Mouse (Mus musculus) embryonic fibroblast, embryonic 13.5 days (primary cell): ENCODE results near the gene Gm28230.

Source experiments
- CTCF ChIP-seq: IDR thresholded peaks from 2 replicates; pipeline ENCODE4 v1.5.1; 2011; ENCODE audit warnings: mild to moderate bottlenecking, control low read depth, low read length, moderate library complexity, borderline replicate concordance; ENCODE audit not compliant: insufficient read depth
- POLR2A ChIP-seq: IDR thresholded peaks from 2 replicates; pipeline ENCODE4 v1.6.1; 2011; ENCODE audit warnings: low read depth, mild to moderate bottlenecking, control low read depth, low read length, moderate library complexity

DNA sequence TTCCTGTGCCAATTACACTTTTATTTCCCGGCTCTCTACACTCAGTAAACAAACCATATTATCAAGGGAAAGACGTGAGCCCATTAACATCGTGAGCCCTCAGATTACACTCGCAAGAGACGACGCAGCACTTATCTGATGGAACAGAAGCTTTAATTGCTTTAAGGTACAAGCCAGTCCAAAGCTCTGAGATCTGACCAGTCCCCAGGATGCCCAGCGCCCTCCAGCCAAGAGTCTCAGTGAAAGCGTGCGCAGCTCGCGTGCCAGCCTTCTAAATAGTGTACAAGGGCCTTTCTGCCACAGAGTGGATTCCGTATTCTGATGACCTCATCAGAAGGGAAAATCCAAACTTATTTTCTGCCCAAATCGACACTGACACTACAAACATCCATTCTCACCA lies 35.4 kb downstream of the Gm28230 start:
- TF ChIP-seq POLR2A, result no peak
- no peak for TF ChIP-seq CTCF
